Mouse (Mus musculus) bone marrow, adult 2 months (tissue): ENCODE measurements at regions not wholly inside any gene's neighbourhood (a gene's known extent, or its start where the extent isn't known, plus 50 kb on each side); places are given as distances from the start of the nearest gene placed in this dataset.
A peak's percentile ranks its signal among the peaks of the same experiment; 100 is the strongest.

Experiments used
- CTCF ChIP-seq: fragments of 200-500 bp; IDR thresholded peaks from 2 replicates; pipeline ENCODE4 v1.5.1; 2011; ENCODE audit warnings: low read length, control low read depth; ENCODE audit not compliant: control insufficient read depth, insufficient read depth
- POLR2A ChIP-seq: fragments of 200-500 bp; IDR thresholded peaks from 2 replicates; pipeline ENCODE4 v1.6.1; 2011; ENCODE audit warnings: low read depth, mild to moderate bottlenecking, control low read depth, low read length, borderline replicate concordance; ENCODE audit not compliant: control insufficient read depth

DNA sequence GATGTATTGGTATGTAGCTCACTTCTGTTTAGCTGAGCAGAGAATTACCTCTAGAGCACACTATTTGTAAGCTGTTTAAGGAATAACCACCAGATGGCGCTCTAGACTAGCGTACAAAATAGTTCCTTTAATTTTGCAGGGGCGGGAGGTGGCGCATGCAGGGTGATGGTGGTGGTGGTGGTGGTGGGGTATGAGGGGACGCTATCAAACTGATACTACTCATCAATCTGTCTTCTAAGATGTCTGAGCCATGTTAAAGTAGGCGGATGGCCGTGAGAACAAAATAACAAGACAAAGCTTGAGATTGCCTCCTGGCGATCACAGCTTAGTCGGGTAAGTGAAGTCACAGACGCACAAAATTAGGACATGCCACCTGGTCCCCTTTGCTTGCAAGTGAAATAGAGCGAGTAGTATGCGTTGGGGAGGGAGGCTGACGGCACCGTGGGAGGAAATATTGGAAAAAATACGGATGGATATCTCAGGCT lies 90.6 kb upstream of the Nmur2 start:
- TF ChIP-seq CTCF (peak; percentile 34; the same call in 1 of the 2 replicates), POLR2A (no peak)
